Mouse (Mus musculus) frontal cortex, postnatal 10 days (tissue): ENCODE data around the gene Gm16503.
"Not testable (repeated sequence)": the region's sequence is repeated elsewhere in the genome, so short reads cannot be mapped to it uniquely, and the experiment has no call there.

Source experiments
- DNase-seq, 2 experiments: peaks; one replicate each; pipeline ENCODE4 v3.0.0; 2022; ENCODE audit warnings: low spot score in 2 of 2, mixed read lengths in 1 of 2

Gene Gm16503

GRCm38 (mm10) chr4:147539918-147540317, at the start of gene Gm16503:
Gene Gm16503 (plus strand): TSS chr4:147540218.
- not testable (repeated sequence) for DNase-seq

DNA sequence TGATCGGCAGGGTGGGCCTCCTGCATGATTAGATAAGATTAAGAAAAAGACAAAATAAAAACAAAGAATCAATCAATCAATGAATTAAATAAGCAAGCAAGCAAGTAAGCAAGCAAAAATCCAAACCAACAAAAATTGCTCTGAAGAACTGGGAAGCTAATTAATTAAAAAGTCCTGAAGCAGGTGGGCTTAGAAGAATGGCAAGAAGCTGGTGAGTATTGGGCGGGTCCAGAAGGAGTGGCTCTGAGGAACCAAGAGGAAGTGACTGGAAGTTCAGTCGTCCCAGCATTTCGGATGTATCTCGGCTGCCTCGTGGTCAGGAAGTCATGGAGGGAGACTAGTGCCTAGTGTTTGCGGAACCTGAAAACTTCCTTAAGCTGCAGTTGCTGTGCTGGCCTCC, 47.9 kb upstream of the Gm16503 start, which contains the start of gene Zfp982:
Gene Zfp982 (plus strand): TSS at position 301 of the 400 bp plus-strand sequence.
- DNase-seq = not testable (repeated sequence)

GRCm38 (mm10) chr4:147498772-147499613, 41.0 kb upstream of the Gm16503 start:
- not testable (repeated sequence) for DNase-seq

DNA sequence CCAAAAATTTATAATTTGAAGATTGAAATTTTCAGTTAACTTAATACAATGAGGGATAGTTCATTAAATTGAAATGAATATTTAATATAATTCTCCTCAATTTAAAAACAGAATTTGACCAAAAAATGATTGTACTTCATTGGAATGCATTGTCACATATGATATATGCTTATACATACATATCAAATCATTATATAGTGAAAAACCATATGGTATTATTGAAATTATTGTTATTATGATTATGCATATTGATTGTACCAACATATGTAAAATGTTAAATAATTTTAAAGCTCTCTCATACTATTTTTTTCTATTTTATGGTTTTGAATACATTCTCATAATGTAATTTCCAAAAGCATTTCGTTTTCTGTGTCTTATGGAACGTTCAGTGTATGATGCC, 30.8 kb upstream of the Gm16503 start:
- no peak for DNase-seq

- DNase-seq = no peak
Measured at GRCm38 (mm10) chr4:147518981-147519380, 21.0 kb upstream of the Gm16503 start.

- DNase-seq = no peak
Measured at GRCm38 (mm10) chr4:147520100-147520499, 19.9 kb upstream of the Gm16503 start.

- no peak for DNase-seq
Measured at GRCm38 (mm10) chr4:147525125-147525524, 14.9 kb upstream of the Gm16503 start.

- no peak for DNase-seq
Measured at GRCm38 (mm10) chr4:147530366-147530765, 9.7 kb upstream of the Gm16503 start.

- DNase-seq = not testable (repeated sequence)
Measured at GRCm38 (mm10) chr4:147535916-147536315, 4.1 kb upstream of the Gm16503 start.

- DNase-seq = no peak
Measured at GRCm38 (mm10) chr4:147537702-147538101, 2.3 kb upstream of the Gm16503 start.

DNA sequence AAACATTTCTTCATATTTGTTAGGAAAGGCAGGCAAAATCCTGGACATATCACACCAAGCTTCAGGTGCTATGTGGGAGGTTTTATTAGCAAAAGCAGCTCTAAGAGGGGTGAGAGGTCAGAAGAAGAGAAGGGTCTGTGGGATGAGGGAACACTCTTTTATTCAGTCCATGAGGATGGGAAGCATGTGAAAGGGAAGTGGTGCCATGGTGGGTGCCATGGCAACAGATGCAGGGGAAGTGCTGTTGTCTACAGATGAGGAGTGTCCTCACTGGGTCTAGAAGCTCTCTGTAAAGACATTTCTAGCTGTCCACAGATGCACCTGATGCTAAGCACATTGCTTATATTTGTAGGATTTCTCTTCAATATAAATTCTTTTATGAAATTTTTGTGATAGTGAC, 1.1 kb downstream of the Gm16503 start:
- no peak for DNase-seq

DNA sequence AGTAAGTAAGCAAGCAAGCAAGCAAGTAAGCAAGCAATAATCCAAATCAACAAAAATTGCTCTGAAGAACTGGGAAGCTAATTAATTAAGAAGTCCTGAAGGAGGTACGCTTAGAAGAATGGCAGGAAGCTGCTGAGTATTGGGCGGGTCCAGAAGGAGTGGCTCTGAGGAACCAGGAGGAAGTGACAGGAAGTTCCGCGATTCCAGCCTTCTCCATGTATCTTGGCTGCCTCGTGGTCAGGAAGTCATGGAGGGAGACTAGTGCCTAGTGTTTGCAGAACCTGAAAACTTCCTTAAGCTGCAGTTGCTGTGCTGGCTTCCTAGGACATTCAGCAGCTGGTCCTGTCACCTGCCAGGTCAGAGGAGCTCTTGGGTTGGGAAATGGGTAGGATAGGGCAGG, 13.1 kb downstream of the Gm16503 start, which contains the start of gene Zfp985:
Gene Zfp985 (plus strand): TSS at position 207 of the 400 bp plus-strand sequence.
- DNase-seq = not testable (repeated sequence)

DNA sequence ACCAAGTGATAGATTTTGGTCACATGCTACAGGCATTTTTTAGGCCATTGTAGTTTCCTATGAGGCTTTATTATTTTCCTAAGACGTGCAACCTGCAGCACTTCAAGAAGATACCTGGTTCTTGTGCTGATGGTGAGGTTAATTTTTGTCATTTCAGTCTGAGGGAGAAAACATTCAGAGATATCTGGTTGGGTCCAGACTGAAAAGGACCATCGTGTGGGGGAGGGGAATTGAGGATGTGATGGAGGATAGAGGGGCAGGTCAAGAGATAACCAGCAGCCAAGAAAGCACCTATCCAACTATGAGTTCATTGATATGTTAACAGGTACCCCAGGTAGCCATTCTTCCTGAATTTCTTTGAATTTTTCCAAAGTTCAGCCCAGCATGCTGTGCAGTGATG, 14.3 kb downstream of the Gm16503 start:
- not testable (repeated sequence) for DNase-seq

GRCm38 (mm10) chr4:147556921-147557320, 16.9 kb downstream of the Gm16503 start:
- not testable (repeated sequence) for DNase-seq

- DNase-seq = not testable (repeated sequence)
Measured at GRCm38 (mm10) chr4:147558011-147558410, 18.0 kb downstream of the Gm16503 start.

GRCm38 (mm10) chr4:147559096-147559495, 19.1 kb downstream of the Gm16503 start:
- not testable (repeated sequence) for DNase-seq

DNA sequence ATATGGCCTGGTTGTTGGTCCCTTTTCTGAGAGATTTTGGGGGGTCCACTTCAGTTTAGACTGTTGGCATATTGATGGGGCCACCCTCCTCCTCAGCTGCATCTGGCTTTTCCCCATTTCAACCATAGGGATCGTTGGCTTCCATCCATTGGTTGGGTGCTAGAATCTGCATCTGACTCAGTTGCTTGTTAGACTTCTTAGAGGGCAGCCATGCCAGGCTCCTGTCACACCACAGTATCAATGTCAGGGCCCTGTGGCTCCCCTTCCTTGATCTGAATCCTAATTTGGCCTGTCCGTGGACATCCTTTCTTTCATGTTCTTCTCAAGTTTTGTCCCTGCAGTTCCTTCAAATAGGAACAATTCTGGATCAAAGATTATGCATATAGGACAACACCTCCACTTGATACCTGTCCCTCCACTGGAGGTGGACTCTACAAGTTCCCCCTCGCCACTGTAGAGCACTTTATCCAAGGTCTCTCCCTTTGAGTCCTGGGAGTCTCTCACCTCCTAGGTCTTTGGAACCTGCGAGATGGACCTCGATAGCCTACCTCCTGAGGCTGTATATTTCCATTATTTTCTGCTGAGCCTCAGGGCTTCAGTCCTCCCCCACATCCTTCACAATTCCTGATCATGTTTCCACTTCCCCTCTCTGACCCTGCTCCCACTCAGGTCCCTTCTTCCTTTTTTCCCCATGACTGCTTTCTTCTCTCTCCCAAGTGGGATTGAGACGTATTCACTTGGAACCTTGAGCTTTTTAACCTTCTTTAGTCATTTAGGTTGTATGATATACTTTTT, 25.6 kb downstream of the Gm16503 start:
- DNase-seq = no peak

GRCm38 (mm10) chr4:147571156-147571555, 31.1 kb downstream of the Gm16503 start:
- not testable (repeated sequence) for DNase-seq

GRCm38 (mm10) chr4:147579371-147579770, 39.4 kb downstream of the Gm16503 start:
- not testable (repeated sequence) for DNase-seq

DNA sequence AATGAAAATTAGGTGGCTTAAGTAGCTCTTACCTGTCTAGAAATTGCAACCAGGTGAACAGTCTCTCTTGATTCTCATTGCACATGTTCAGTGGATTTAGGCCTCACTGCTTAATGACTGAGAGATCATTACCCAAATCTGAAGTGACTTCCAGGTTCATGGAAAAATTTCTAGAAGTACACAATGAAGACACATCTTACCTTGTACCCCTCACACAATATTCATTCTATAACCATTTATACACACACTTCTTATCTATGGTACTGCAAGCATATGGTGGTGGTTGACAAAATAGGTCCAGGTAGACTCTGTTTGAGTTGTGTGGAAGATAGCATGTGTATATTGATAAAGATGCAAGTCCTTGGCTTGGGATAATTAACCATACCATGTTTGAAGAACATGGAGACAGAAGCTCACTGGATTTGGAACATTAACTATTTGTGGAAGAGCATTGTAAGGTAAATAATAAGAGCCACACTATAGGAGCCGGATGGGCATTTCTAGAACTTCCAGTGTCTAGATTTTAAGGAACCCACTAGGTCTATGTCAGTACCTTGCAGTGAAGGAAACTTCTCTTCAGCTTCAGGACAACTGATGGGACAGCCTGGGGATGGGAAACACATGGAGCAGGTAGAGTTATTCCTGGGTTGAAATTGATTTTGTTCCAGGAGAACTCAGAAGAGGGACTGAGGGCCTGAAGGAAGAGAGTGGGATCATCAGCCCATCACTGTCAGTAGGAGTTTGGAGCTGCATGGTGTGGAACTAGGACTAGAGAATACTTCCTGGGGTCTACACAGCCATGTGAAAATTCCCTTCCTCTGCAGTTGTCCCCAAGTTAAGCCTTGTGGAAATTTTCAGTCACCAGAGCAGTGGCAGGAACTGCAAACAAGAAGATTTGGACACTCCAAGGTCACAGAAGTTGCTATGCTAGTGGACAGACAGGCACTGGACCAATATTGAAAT, 46.8 kb downstream of the Gm16503 start:
- no peak for DNase-seq
